Mouse (Mus musculus): ENCODE data around the gene Zranb3.
"Not testable (repeated sequence)": the region's sequence is repeated elsewhere in the genome, so short reads cannot be mapped to it uniquely, and the experiment has no call there.

The Zranb3 gene

DNA sequence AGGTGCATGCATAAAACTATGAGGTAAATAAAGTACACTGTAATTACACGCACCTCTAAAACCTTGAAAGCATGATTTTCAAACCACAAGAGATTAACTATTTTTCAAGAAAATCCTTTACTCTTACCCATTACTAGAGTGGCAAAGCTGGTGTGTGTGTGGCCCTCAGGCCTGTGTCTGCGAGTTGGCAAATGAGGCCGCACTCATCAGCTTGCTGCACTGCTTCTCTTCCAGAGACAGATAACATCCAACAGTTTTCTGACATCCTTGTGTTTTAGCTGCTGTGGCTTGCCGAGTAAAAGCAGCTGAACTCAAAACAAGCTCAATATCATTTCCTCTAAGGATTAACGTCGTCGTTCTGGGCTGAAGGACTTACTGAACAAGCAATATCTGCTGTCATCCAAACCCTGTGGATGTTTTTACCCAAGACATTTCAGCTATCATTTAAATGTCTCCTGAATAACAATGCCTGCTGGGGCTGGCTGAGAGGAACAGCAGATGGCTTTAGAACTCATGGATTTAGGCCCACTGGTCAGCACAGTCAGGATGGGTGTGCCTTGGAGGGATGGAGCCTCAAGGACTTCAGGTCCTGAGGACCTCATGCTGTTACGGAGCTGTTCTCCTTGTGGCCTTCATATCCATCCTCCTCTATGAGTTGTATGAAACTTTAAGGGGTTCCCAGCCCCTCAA, 42.0 kb downstream of the Zranb3 start:
- no peak for DNase-seq

- no peak for DNase-seq
Measured at GRCm38 (mm10) chr1:128058625-128059024, 44.2 kb downstream of the Zranb3 start.

DNA sequence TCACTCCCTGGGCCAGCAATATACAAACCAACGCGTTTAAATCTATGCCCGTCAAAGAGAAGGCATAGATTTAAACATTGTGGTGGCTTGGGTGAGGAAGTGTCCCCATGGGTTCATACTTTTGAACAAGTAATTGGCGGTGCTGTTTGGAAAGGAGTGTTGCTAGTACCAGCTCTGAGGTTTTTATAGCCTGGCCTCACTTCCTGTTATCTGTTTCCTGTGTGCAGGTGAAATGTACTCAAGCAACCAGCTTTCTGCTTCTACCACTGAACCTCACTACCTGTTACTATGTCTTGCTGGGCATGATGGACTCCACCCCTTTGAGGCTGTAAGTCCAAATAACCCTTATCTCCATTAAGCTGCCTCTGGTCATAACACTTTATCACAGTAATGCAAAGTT, 45.6 kb downstream of the Zranb3 start:
- DNase-seq: no peak

DNA sequence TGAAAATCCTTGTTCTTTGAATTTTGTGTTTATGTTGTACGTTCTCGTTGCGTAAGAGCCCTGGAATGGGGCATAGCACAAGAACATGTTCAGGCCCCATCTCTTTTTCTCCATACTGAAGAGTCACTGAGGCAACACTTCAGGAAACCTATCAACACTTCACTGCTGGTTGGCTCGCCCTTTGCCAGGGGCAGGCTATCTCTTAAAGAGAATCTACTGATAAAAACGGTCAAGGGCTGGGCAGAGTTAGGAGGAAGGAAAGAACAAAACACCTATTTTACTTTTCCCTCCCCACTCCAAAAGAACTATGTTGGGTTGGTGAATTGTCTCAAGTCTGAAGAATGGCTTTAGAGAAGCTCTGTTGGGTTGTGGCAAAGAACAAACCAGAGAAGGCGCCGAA, 55.9 kb downstream of the Zranb3 start:
- DNase-seq: no peak

- no peak for DNase-seq
Measured at GRCm38 (mm10) chr1:128046455-128046854, 56.4 kb downstream of the Zranb3 start.

DNA sequence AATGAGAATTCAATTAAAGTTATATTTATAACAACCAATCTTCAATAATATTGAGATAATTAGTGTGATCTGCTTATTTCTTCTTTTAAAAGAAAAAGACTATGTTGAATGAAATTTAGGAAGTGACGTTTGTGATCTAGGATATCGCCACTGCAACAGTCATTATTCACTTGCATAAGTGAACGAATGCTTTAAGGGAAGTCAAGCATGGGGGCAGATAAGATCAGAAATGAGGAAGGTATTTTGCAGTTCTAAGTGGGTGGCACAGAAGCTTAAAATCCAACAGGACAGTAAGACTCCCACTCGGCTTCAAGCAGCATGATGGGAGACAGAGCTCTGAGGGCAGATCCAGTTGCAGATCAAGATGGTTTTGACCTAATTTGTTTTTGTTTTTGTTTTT, 58.7 kb downstream of the Zranb3 start:
- no peak for DNase-seq

DNA sequence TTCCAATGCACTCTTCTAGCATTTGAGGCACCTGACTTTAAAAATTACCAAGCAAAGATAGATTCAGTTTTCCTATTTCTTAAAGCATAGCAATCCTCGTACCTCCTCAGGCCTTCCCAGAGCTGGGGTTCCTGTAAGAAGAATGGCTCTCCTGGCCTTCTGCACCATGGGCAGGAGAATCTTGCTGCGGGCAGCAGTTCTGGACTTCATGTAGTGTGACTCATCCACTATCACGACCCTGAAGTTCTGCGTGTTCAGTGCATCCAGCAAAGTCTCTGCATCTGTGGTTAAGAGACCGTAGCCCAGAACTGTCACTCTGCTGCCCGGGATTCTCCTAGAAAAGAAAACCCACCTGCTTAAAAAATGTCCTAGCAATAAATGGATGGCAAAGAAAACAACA, 66.6 kb downstream of the Zranb3 start:
- no peak for DNase-seq

GRCm38 (mm10) chr1:128032123-128032522, 70.7 kb downstream of the Zranb3 start:
- DNase-seq: no peak

- DNase-seq: no peak
Measured at GRCm38 (mm10) chr1:128031524-128031923, 71.3 kb downstream of the Zranb3 start.

DNA sequence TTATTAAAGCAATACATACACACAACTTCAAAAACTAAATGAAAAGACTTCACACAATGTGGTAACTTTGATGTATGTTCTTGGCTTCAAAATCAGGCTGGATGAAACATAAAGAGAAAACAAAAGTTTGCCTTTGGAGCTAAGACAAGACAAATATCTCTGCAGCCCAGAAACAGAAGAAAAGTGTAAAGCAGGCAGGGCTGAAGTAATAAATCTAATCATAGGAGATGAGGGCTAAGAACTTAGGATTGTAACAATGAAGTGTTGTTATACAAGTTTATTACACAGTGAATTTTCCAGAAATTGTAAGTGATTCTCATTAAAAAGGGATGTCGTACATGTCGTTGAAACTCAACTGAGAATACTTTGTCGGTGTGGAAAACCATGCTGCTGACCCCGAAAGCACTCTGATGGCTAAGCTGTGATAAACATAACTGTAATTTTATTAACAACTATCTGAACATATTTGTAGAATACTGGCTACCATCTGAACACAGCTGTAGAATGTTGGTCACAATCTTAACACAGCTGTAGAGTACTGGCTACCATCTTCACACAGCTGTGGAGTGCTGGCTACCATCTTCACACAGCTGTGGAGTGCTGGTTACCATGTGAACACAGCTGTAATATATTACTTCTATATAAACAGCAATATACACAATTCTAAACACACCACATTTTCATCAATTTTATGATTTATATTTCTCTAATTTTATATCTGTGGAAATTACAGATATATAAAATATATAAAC, 78.3 kb downstream of the Zranb3 start:
- DNase-seq: no peak

- no peak for DNase-seq
Measured at GRCm38 (mm10) chr1:128020001-128020770, 82.7 kb downstream of the Zranb3 start.

- no peak for DNase-seq
Measured at GRCm38 (mm10) chr1:128016035-128016492, 86.8 kb downstream of the Zranb3 start.

DNA sequence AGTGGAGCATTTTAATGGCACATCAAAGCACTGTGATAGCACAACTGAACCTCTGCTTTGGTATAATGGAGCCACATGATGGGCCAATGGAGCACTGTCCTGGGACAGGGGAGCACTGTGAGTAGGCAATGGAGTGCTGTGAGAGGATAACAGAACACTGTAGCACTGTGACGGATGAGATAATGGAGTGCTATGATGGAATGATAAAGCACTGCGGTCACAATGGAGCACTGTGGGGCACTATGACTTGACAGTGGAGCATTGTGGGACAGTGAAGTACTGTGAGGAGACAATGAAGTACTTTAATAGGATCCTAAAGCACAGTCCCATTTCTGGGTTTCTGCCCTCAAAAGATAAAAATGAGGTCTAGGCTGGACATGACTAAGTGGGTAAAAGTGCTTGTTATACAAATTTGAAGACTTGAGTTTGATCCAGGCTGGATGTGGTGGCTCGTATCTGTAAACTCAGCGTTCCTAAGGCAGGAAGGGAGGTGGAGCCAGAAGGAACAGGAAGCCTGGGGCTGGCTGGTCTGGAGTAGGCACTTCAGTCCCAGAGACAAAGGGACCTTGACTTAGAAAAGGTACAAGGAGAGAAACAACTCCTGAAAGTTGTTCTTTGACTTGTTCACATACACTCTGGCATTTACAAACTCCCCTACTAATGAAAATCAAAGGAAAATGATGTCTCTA, 89.0 kb downstream of the Zranb3 start:
- no peak for DNase-seq

DNA sequence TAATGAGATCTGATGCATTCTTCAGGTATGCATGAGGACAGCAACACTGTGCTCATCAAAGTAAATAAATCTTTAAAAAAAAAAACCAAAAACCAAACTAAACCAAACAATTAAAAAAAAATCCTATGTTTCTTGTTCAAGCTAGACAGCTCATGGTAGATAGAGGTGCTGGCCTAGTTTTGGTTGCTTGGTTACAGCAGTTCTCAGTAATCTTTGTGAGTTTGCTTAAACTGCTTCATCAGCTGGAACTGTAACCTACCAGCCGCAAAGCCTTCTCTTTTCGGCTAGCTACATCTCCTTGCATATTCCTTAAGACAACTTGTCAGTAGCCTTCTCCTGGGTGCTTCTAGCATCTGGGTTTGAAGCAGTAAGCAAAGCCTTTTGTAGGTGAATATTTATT, 93.1 kb downstream of the Zranb3 start:
- no peak for DNase-seq

- not testable (repeated sequence) for DNase-seq
Measured at GRCm38 (mm10) chr1:128006042-128006600, 96.7 kb downstream of the Zranb3 start.

- no peak for DNase-seq
Measured at GRCm38 (mm10) chr1:128004371-128004720, 98.5 kb downstream of the Zranb3 start.

GRCm38 (mm10) chr1:128003712-128004370, 99.0 kb downstream of the Zranb3 start:
- no peak for DNase-seq

DNA sequence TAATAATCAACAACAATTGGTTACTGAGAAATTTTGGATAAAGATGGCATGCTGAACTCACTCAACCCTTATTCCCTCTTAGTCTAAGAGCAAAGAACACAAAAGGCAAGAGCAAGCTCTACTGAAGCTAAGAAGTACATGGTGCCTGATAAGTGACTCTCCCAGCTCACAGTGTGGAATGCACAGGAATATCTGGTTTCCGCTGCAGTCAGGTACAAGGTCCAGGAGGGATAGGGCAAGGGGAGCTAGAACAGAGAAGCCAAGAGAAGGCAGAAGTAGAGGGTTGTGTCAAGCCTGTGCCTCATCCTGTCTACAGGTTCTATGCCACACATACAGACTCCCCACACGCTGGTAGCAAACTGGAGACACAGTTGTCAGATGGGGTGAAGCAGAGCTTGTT, 100.7 kb downstream of the Zranb3 start:
- no peak for DNase-seq

DNA sequence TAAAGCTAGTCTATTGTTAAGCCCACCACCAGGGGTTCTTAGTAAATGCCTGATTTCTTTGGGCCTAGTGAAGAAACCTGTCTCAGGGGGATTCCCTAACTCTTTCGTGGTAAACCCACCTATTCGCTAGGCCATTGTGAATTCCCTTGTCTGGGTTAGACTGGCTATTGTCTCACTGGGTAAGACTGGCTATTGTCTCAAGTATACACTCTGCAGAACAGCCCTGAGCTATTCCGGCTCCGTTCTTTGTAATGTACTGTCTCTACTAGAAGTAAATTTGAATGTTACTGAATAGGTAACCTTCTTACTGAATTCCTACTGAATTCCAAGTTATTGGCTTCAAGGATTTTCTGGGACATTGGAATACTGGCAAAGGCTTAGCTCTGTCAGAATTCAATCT, 101.9 kb downstream of the Zranb3 start:
- DNase-seq: not testable (repeated sequence)

DNA sequence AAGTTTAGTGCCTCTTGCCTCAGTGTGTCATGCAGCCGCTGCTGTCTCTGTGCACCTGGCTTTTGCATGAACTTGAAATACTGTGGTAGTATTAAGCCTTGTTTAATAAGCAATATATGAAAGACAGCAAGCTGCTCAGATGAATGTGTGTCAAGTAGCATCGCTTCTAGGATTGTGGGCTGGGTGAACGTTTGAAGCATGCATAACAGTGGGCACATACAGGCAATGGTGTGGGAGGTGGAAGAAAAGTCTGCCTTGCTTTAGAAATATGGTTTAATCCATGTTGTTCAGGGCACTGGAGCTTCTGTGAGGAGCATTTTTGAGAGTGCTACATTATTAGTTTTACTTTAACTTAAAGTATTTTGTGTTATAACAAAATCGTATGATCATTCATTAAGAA, 109.0 kb downstream of the Zranb3 start:
- no peak for DNase-seq

- peak; percentile 13 for DNase-seq
Measured at GRCm38 (mm10) chr1:127989876-127990731, 112.7 kb downstream of the Zranb3 start.
